Mouse (Mus musculus) G1E (cell line): ENCODE results near the gene Pear1.

Experiments
- CTCF ChIP-seq: IDR thresholded peaks from 2 replicates; pipeline ENCODE4 v1.5.1; 2012; ENCODE audit warnings: low read depth, low read length, inconsistent platforms, mixed read lengths
- GATA1 ChIP-seq: IDR thresholded peaks from 2 replicates; pipeline ENCODE4 v1.6.1; 2012; ENCODE audit warnings: borderline replicate concordance, low read length, inconsistent platforms, mixed read lengths
- GATA2 ChIP-seq: IDR thresholded peaks from 2 replicates; pipeline ENCODE4 v1.6.1; 2012; ENCODE audit warnings: low read depth, low read length, inconsistent platforms, borderline replicate concordance

DNA sequence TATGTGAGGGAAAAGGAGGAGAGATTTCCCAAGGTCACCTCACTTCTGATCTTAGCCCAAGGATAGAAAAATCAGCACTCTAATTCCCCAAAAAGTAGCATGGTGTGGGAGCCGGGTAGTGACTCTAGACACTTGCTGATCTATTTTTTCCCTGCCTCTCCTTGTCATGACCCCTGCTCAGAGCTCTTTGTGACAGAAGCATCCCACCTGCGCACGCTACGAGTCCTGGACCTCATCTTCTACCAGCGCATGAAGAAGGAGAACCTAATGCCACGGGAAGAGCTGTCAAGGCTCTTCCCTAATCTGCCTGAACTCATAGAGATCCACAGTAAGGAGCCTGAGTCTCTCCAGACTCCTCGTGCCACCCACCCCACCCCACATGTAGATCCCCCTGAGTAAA, 97.9 kb downstream of the Pear1 start:
- no peak for TF ChIP-seq CTCF
- TF ChIP-seq GATA1: no peak
- TF ChIP-seq GATA2: no peak
